Mouse (Mus musculus) frontal cortex, postnatal 25 days (tissue): ENCODE measurements around the gene Sumo3.

Experiments used
- DNase-seq, 2 experiments: peaks; one replicate each; pipeline ENCODE4 v3.0.0; 2022; ENCODE audit warnings: low spot score in 2 of 2

Sumo3 gene

DNA sequence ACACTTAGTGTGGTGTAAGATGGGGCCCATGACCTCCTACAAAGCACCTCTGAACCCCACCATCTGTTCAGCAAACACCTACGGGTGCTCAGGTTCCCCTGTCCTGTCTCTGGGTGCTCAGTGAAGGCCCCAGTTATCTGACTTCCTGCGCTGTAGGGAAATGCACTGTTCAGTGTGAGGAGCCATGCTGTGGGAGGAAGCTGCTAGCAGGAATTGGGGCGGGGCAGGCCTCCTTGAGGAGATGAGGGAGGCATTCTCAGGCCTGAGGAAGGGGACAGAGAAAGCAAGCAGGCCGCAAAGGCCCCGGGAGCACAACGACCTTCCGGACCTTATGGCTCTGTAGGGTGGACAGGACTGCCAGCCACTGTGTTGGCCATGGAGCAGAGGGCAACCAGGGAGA is 16.8 kb upstream of the Sumo3 start:
- DNase-seq, result no peak

DNA sequence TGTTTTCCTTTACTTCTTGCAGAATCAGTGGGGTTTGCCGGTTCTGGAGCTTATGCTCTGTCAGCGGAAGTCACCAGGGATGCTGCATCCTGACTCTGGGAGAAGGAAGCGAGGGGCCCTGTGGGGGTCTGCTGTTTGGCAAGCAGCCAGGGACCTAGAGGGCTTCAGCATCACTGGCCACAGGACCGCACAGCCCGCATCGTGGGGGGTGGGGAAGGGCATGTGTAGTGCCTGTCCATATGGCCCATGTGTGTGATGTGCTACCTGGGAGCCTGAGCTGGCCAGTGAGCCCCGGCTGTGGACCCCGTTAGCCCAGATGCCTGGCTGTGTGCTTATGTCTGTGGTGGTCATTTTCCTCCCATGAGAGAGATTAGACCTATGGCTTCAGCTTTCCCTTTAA is 16.1 kb upstream of the Sumo3 start:
- DNase-seq, result no peak

- DNase-seq, result no peak
Measured at GRCm38 (mm10) chr10:77590812-77591211, 15.1 kb upstream of the Sumo3 start.

DNA sequence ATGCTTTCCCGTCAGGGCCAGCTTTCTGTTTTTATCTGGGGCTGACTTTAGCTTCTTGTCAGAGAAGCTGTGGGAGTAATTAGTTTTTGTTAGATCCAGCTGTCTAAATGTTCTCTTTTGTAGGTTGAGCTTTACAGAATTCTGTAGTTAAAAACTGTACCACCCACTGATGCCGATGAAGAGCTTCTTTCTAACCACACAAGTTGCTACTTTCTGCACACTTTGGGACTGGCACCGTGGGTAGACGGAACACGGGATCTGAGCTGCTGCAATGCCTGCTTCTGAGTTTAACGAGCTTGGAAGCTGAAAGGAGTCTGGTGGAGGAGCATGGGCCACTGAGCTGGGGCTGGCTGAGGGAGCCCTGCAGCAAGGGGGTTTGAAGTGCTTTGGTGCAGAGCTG is 14.4 kb upstream of the Sumo3 start:
- peak; percentile 38 to 56 for DNase-seq

- DNase-seq, result no peak
Measured at GRCm38 (mm10) chr10:77596060-77596459, 9.8 kb upstream of the Sumo3 start.

- DNase-seq, result no peak
Measured at GRCm38 (mm10) chr10:77603021-77603420, 2.9 kb upstream of the Sumo3 start.

GRCm38 (mm10) chr10:77604111-77604510 is 1.8 kb upstream of the Sumo3 start:
- DNase-seq, result no peak

DNA sequence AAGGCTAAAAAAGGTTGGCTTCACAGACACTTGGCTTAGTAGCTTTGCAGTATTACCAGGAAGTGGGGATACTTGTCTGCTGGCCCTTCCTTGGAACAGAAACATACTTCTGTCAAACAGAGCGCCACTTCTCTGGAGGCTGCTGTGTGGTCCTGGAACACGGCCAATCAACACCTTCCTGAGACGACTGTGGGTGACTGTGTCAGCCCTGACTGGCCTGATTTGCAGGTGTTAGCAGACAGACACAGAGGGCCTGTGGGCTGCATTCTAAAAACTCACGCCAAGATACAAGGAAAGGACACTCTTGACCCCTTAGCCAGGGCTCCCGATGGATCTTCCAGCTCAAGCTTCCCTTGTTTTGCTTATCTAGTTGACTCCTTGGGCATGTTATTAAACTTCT is 939 bp upstream of the Sumo3 start:
- DNase-seq, result no peak

- DNase-seq, result no peak
Measured at GRCm38 (mm10) chr10:77605368-77605767, 529 bp upstream of the Sumo3 start.

DNA sequence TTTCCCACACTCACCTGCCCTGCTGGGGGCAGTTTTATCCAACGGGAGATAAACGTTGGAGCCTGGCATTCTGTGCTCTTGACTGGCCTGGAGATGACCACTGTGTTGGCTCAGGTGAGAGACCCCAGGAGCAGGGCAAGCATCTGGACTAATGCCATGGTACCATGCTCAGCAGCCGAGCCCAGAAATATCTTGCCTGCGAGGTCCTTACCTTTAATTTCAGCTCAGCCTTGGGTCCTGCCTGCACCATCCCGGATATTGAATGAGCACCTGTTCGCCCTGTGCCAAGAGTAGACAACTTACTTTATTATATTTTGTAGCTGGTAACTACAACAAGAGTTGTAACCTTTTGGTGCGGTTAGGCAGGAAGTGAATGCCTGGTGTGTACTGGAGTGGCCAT is 958 bp downstream of the Sumo3 start:
- no peak for DNase-seq

GRCm38 (mm10) chr10:77607441-77607840 is 1.5 kb downstream of the Sumo3 start:
- DNase-seq, result no peak

DNA sequence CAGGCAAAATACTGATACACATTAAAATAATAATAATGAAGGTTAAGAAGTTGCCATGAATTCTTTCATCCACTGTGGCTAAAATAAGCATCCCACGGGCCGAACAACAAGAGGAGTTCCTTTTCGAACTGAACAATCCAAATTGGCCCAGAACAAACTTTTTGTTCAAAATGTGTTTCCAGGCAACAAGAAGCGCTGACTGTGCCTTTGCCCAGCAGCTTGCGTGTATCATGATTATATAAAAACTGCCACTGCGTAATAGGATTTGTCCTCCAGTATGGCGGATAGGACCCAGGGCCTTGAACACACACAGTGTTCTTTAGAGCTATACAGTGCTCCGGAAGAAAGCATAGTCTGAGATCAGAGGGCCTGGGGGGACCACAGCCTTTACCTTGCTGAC is 2.7 kb downstream of the Sumo3 start:
- DNase-seq, result no peak

GRCm38 (mm10) chr10:77610221-77610961 is 4.5 kb downstream of the Sumo3 start:
- no peak for DNase-seq

GRCm38 (mm10) chr10:77613409-77613808 is 7.5 kb downstream of the Sumo3 start:
- DNase-seq, result no peak

- DNase-seq, result no peak
Measured at GRCm38 (mm10) chr10:77615647-77616046, 9.8 kb downstream of the Sumo3 start.

DNA sequence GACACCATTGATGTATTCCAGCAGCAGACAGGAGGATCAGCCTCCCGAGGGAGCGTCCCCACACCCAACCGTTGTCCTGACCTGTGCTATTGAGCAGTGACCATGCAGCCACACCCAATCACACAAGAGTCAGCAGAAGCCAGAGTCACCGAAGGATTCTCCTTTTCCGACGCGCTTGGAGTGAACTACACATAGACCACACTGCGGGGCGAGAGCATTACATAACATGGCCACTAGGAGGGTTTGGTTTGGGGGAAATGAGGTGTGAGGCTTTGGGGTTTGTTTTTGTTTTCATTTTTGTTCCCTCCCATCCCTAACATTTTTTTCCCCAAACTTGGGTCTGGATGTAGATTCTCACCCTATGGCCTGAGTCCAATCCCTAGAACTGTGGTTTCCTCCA is 10.3 kb downstream of the Sumo3 start:
- no peak for DNase-seq

DNA sequence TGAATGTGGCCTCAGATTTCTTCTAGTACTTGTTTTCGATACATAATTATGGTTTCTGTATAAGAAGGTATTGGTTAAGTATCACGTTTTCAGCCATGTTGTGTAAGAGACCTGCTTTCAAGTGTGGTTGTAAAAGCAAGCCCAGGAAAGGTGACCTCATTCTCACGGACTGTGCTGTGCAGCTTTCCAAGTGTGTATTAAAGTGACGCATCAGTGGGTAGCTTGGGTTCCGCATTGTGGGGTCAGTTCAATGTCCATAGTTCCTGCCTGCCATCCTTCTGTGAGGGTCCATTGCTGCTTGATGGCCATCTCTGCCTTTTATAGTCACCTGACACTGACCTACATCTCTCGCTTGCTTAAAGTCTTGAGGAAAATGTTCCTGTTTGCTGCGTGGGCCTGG is 11.0 kb downstream of the Sumo3 start:
- DNase-seq, result no peak

DNA sequence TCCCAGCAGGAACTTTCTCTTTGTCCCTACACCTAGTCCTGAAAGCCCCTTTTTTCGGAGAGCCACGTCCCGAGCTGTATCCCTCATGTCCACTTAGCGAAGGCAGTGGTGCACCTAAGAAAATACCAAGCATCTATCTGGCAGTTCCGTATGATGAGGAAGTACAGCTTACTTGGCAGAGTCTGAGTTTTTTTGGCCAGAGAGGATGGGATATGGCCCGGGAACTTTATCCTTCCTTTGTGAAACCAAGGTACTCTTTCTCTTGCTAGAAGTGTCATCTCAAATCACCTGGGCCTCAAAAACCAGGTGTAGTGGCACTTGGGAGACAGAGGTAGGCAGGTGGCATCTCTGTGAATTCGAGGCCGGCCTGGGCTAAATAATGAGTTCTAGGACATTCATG is 15.6 kb downstream of the Sumo3 start:
- no peak for DNase-seq

DNA sequence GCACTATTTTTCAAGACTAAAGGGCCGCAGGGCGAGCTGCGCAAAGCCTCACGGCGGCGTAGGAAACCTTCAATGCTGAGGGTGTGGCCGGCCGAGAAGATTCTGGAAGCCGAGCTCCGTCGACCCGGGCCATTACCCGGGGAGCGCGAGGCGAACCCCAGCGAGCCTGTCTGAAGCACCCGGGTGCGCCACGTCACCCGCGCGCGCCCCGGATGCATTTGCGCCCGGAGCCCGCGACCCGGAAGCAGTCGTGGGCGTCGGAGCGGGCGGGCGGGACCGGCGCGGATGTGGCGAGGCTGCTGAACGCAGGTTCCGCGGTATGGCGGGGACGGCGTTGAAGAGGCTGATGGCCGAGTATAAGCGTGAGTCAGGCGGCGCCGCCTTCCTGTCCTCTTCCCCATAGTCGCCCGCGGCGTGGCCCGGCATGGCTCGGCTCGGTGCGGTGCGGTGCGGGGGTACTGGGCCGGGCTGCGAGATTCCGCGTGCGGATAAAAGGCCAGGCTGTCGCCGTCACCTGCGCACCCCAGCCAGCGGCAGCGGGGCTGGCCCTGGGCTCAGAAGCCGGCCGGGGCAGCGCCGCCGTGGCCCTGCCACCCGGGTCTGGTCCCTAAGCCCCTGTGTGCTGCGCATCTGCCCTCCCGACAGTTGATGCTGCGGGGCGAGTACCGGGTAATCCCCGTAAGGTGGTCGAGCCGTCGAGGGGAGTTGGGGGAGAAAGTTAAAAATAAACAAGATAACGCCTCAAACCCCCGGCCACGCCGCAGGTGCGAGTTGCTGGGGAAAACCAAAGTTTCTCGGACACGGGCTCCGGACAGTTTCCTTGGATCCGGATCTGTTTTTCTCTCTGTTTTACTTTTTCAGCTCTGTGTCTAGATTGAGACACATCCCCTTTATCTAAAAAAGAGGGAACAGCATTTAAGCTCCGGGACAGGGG is 16.4 kb downstream of the Sumo3 start, which contains the start of gene Ube2g2:
Gene Ube2g2 (plus strand): TSS at position 221 of the 934 bp plus-strand sequence.
- DNase-seq, result peak; percentile 74 to 88

GRCm38 (mm10) chr10:77623069-77623492 is 17.2 kb downstream of the Sumo3 start:
- no peak for DNase-seq

DNA sequence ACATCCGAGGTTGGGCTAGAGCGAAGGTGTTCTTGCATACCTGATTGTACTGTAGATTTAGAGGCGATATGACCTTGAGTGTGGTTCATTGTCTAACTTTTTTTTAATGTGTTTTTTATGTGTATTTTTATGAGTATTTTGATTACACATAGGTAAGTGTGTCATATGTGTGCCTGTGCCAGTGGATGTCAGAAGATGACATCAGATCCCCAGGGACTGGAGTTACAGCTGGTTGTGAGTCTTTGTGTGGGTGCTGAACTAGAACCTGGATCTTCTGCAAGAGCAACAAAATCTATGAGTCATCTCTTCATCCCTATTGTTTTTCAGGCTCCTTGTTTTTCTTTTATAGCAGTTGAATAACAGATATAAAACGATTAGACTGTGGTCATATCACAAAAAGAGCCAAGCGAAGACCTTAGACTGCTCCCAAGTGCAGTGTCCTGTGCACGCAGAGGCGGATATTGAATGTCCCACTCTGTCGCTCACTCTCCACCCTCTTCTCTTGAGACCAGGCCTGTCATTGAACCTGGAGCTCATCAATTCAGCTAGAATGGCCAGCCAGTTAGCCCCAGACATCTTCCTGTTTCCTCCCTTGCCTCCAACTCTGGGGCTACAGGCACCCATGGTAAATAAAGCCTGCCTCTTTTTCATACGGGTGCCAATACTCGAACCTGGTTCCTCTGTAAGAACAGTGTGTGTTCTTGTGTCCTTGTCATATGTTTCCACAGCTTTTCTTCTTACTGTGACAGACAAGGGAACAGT is 17.9 kb downstream of the Sumo3 start:
- DNase-seq, result no peak

GRCm38 (mm10) chr10:77624570-77624995 is 18.7 kb downstream of the Sumo3 start:
- no peak for DNase-seq
